Mouse (Mus musculus): ENCODE results near the gene Vmn1r74.
"Not testable (repeated sequence)": the region's sequence is repeated elsewhere in the genome, so short reads cannot be mapped to it uniquely, and the experiment has no call there.

The Vmn1r74 gene

DNA sequence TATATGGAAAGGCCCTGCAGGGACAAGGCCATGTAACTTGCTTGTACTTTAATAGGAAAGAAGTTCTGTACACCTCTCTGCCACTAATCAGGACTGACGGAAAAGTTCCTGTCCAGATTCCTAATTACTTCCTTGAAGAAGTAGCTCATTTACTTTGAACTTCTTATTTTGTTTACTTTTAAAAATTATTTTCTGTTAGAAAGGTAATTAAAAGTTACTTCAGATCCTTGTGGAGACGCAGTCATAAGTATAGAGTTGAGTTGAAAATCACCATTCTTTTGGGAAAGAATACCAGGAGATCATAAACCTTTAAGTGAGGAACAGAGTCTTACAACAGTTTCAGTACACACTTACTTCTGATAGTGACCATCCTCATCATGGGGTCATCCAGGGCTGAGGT lies at the start of gene Vmn1r74:
Gene Vmn1r74, plus strand, starts transcription at position 301 of the 400 bp plus-strand sequence.
- no peak for DNase-seq (ENCODE audit: low spot score in 2 of 2)

DNA sequence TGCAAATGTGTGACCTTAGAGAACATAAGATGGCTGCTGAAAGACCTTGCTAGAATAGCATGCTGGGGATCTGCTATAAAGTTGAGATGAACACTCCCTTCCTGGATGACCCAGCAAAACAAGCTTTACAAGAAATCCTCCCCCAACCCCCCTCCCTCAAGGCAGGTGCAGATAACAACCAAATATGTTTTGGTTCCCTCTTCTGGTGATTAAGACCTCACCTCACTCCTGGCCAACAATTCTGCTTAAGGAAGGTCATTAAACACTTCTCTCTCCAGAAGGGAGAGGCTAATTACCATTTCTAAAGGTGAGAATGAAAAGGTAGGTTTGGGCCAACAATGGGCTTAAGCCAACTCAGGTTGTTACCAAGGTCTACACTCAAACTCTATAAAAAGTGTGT lies 20.0 kb upstream of the Vmn1r74 start:
- DNase-seq (ENCODE audit: low spot score in 2 of 2) = no peak

DNA sequence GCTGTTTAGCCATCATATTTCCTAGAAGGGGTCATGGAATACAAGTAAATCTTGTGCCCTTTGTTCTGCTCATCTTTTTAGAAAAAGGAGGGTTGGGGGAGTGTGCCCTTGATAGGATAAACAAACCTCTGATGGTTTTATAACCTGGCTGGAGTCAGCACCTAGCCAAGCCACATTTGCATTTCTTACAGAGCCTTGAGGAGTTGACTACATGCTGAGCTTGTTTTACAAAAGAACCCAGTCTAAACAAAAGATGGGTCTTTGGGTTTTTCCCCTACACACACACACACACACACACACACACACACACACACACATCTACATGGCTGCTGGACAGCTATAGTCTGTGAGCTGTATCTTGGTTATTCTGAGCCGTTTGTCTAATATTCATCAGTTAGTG lies 11.6 kb upstream of the Vmn1r74 start:
- DNase-seq (ENCODE audit: low spot score in 2 of 2) = no peak

DNA sequence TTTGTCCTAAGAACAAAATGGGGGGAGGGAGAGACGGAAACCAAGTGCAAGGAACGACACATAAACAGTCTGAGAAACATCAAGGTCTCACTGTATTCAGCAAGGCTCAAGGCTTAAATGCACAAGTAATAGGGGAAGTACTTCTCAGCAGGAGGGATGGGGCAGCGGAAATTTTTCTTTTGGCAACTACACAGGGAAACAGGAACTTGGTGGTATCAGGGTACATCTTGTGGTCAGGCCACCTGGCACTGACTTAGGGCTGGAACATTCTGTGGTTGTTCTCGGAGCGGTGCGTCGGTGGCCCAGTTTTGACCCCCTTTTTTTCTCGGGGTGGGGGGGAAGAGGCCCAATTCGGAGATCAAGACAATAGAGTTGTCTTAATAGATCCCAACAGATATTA lies 10.5 kb upstream of the Vmn1r74 start:
- not testable (repeated sequence) for DNase-seq (ENCODE audit: low spot score in 2 of 2)

DNA sequence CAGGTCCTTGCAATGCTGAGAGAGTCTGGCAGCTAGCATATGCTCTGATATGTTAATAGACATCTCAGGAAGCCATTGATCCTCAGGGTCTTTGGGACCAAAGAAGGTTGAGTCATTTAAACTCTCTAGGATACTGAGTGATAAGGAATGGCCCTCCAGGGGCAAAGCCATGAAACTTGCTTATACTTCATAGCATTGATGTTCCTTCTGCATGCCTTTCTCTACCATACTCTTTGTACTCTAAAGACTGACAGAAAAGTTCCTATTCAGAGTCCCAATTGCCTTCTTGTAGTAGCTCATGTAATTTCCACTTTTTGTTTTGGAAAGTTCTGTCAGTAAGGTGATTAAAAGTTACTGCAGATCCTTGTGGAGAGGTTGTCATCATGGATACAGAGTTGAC lies 40.5 kb downstream of the Vmn1r74 start, which contains the start of gene Vmn1r75:
Gene Vmn1r75, plus strand, starts transcription at position 301 of the 400 bp plus-strand sequence.
- no peak for DNase-seq (ENCODE audit: low spot score in 2 of 2)

Data from cerebellum, postnatal 4 days (tissue).